Mouse (Mus musculus): Measurements from ENCODE around the gene Rbfox1.

The Rbfox1 gene

DNA sequence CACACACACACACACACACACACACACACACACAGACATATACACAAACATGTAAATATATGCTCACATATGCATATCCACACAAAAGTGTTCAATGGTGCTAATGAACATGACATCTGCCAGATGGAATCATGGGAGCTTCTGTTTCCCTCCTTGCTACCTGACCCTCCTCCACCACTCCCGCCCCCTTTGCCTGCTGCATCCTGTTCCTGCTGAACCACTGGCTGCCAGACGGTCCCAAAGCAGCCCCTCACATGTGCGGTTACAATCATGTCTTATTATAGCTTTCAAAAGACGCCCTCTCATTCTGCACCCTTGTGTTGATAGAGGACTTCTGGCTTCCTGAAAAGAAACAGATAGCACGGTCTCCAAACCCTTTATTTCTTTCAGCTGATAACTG is 563.1 kb downstream of the Rbfox1 start:
- peak; percentile 40 to 41 for DNase-seq (ENCODE audit: low spot score in 2 of 2)

DNA sequence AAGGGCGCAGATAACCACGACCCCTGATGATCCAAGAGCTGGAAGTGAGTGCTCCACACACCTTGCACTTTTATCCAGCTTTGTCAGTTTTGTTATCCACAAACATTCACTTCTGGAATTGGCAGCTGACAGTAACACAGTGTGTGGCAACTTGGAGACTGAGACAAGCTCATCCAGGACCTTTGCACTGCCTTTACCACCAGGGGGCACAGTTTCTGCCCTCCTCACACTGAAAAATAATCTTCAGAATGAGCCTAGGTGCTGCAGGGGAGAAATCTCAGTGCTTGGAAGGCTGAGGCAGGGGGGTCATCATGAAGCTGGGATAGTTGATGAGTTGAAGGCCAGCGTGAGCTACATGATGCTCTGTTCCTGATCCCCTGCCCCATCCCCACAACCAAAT is 570.2 kb downstream of the Rbfox1 start:
- no peak for DNase-seq (ENCODE audit: low spot score in 2 of 2)

- no peak for DNase-seq (ENCODE audit: low spot score in 2 of 2)
Observed at GRCm38 (mm10) chr16:6479094-6479590, 594.0 kb downstream of the Rbfox1 start.

GRCm38 (mm10) chr16:6479616-6480410 is 594.7 kb downstream of the Rbfox1 start:
- DNase-seq (ENCODE audit: low spot score in 2 of 2) = no peak

DNA sequence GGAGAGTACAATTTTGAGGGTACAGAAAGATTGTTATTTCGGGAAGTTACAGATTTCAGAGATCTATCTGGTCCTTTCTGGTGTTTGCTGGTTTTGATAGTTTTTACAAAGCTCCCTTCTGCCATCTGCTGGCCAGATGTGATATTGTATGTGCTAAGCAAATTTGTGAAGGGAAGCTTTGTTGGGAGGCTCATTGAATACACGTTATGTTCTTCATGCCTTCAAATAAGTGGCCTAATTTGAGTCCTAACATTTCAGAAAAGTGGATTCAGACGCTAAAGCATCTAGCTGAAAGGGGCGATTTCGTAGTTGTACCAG is 595.2 kb downstream of the Rbfox1 start:
- peak; percentile 89 to 91 for DNase-seq (ENCODE audit: low spot score in 2 of 2)

GRCm38 (mm10) chr16:6483628-6484027 is 598.5 kb downstream of the Rbfox1 start:
- DNase-seq (ENCODE audit: low spot score in 2 of 2) = no peak

GRCm38 (mm10) chr16:6485631-6486030 is 600.5 kb downstream of the Rbfox1 start:
- DNase-seq (ENCODE audit: low spot score in 2 of 2) = no peak

GRCm38 (mm10) chr16:6502219-6502618 is 617.1 kb downstream of the Rbfox1 start:
- DNase-seq (ENCODE audit: low spot score in 2 of 2) = peak in 1 of 2 experiments; percentile 44

DNA sequence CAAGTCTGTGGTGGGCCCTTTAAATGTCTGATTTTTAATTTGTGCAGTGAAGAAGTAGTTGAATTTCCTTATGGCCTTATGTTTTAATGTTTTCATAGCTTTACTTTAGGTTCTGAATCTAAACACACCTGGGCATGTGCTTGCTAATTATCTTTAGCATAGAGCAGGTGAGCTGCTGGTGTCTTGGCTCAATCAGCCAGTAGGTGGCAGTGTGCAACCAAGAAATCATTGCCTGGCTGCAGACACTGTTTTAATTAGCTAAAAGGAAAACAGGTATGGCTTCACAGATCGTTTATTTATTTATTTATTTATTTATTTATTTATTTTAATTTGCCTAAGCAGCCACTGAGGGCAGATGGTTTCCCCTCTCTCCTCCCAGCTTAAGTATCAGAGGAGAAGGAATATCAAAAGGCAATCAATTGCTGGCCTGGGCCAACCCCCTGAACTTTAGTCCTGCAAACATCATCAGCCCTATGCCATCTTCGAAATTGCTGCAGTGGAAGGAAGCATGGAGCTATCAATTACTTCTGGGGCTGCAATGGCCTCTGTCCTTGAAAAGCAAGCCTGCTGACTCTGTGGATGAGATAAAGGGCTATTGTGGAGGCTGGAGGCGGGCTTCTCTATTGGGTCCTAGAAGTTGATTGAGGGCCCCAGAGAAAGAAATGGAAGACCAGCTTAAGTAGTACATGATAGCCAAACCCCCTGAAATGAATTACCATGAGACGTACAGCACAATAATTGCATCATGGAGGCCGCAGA is 618.6 kb downstream of the Rbfox1 start:
- DNase-seq (ENCODE audit: low spot score in 2 of 2) = peak; percentile 82 to 83

DNA sequence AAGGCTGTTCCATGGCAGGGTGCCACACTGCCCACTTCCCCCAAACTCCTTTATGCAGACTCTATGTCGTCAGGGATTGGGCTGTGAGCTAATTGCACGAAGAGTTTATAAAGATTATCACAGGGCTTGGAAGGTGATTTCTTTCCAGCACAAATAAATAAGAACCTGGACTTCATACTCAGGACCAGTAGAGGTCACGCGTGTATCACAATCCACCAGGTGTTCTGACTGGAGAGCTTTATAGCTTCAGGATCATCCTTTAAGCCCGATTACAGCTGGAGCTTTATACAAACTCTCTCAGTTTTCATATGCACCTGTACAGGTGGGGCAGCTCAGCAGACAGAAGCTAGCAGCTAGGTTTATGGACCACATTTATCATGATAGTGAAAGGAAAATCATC is 623.8 kb downstream of the Rbfox1 start:
- DNase-seq (ENCODE audit: low spot score in 2 of 2) = no peak

GRCm38 (mm10) chr16:6519474-6519873 is 634.3 kb downstream of the Rbfox1 start:
- DNase-seq (ENCODE audit: low spot score in 2 of 2) = no peak

DNA sequence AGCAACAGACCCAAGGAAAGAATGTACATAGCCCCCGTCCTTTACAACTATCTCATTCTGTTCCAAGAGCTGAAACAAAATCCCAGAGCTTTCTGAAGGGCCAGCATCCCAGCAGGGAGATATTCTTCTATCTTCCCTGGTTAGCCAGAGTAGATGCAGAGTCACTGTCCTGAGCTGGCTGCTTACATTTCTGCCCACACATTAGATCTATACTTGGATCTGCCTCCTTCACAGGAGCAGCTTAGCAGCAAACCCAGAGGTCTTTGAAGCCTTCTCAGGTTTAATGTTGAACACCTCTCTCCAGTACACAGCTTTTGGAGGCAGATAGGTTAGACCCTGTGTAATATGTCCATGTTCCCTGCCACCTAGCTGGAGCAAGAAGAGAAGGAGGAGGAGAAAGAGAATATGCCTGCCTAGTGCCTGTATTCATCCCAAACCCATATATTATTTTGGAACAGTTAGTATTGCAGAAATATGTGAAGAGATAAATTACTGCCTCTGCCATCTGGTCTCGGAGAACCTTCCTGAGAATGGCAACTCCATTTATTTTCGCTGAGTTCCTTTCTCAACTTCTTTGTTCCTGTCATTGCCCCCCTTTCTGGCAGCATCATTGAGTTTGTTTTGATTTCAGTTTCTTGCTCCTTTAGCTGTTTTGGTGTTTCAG is 640.5 kb downstream of the Rbfox1 start:
- DNase-seq (ENCODE audit: low spot score in 2 of 2) = peak; percentile 32 to 52

DNA sequence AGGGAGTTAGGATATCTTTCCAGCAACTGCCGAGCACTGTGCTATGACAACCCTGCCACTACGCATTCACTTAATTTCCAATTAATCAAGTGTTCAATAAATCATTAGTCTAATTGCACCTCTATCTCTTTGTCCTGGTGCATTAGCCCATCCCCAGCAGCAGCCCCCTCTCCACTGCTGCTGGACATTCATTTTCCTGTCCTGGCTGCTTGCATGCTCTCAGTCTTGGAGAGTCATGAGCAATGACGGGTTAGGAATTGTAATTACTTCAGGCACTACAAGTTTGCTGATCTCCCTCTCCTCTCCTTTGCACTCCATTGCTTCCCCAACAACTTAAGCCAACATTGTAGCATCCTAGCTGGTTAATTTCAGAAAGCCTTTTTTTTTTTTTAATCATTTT is 646.3 kb downstream of the Rbfox1 start:
- DNase-seq (ENCODE audit: low spot score in 2 of 2) = no peak

GRCm38 (mm10) chr16:6532077-6532995 is 647.2 kb downstream of the Rbfox1 start:
- no peak for DNase-seq (ENCODE audit: low spot score in 2 of 2)

- DNase-seq (ENCODE audit: low spot score in 2 of 2) = no peak
Observed at GRCm38 (mm10) chr16:6555776-6556175, 670.6 kb downstream of the Rbfox1 start.

GRCm38 (mm10) chr16:6557726-6558125 is 672.6 kb downstream of the Rbfox1 start:
- DNase-seq (ENCODE audit: low spot score in 2 of 2) = no peak

DNA sequence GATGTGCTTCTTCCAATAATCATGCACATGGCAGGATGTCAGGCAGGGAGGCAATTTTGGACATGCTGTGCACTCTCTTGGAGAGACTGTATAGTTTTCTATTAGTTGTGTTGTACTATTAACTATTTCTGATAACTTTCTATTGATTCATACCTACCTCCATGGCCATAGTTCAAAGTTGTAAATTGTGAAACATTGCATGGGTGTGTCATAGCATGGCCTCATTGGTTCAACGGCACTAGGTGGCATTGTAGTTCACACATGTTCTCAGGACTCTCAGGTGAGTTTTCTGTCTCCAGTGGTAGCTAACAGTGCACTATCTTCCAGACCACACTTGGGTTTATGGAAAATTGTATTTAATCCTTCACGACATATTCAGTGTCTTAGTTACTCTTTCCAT is 699.5 kb downstream of the Rbfox1 start:
- DNase-seq (ENCODE audit: low spot score in 2 of 2) = no peak

DNA sequence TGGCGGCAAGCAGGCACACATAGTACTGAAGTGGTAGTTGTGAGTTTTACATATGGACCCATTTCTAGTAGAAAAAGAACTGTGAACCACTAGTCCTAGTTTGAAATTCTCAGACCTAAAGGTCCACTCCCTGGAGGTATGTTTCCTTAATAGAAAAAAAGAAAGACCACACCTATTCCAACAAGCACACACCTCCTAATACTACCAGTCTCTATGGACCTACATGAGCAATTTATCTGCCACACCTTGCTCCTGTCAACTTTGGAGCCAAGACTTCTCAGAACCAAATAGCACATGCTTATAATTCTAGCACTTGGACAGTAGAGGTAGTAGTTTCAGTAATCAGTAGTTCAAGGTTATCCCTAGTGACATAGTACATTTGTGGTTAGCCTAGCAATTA is 700.0 kb downstream of the Rbfox1 start:
- no peak for DNase-seq (ENCODE audit: low spot score in 2 of 2)

DNA sequence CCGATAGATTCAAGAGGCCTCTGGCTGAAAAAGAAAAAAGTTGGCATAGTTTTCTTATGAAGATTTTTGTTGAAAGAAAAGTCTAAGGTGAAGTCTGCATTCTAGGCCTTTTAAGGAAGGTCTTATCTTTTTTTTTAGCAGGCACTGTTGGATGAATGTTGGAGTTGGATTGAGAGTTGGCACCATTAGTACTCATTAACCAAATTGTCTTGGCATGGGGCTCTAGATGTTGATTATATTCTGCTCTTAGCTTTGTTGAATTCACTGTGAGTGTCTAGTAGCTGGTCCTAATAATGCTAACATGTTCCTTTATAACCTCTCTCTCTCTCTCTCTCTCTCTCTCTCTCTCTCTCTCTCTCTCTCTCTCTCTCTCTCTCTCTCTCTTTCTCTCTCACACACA is 731.4 kb downstream of the Rbfox1 start:
- no peak for DNase-seq (ENCODE audit: low spot score in 2 of 2)

- DNase-seq (ENCODE audit: low spot score in 2 of 2) = no peak
Observed at GRCm38 (mm10) chr16:6640330-6640729, 755.2 kb downstream of the Rbfox1 start.

DNA sequence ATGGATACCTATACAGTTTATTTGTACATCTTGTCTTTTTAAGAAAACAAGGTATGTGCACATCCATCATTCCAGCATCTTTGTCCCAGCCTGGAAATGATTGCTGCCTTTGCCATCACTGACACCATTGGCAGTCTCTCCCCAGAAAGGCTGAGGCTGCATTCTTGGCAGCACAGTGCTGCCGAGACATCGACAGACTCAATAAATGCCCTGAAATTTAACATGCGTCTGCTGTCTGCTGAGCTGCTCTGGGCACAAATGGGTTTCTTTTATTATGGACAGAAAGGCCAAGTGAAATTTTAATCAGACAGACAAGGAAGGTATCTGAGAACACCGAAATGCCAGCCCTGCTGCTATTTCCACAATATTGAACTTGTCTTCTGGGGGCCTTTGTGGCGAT is 761.8 kb downstream of the Rbfox1 start:
- no peak for DNase-seq (ENCODE audit: low spot score in 2 of 2)

Measured in right cerebral cortex, adult 2 months (tissue).